ENCODE assay signal across 14 mouse cellular contexts in genomic region chr11:58215814-58216213, GRCm38 (mm10). TPM values are rescaled to one million over a fixed set of nuclear protein-coding genes. Genes with fewer than 3 reads are reported as not detected.
A peak's percentile ranks its signal among the peaks of the same experiment; 100 is the strongest.
DNase-seq lines count a peak whose midpoint lies in the region; ATAC-seq and TF ChIP-seq lines count a peak whose summit lies in the region.
"Had no signal": no experiment of that assay in that cellular context is flagged by ENCODE, and none has a peak within 500 bp of the region (broad histone marks: within the 10 kb centered on the region; RNA-seq: fewer than 3 reads in every experiment).

No protein-coding gene starts in this region.

- TF ChIP-seq CTCF in lung, postnatal 0 days (IDR thresholded peaks at IDR 0.05), result no peak
- no peak for TF ChIP-seq CTCF in liver, postnatal 0 days (IDR thresholded peaks at IDR 0.05; ENCODE audit: low read depth)

- WGBS in heart, embryonic 15.5 days, result 72% methylated on average over 5 of the region's 5 CpGs
- WGBS in lung, postnatal 0 days, result 63% methylated on average over 5 of the region's 5 CpGs
- 52% methylated on average over 5 of the region's 5 CpGs for WGBS in intestine, embryonic 14.5 days
- WGBS in liver, postnatal 0 days (ENCODE audit: insufficient replicate concordance), result 59% methylated on average over 5 of the region's 5 CpGs
- 83% methylated on average over 5 of the region's 5 CpGs for WGBS in midbrain, embryonic 16.5 days

- no peak overlapping the region for H3K27ac ChIP-seq in heart, embryonic 15.5 days
- H3K27ac ChIP-seq in lung, postnatal 0 days (ENCODE audit: low read length), result no peak overlapping the region
- H3K27ac ChIP-seq in intestine, embryonic 14.5 days (ENCODE audit: low read depth), result peak overlapping the region; percentile 18; the same call in 1 of the 2 replicates
- peak overlapping the region; percentile 95; the same call in 1 of the 2 replicates for H3K27ac ChIP-seq in liver, postnatal 0 days (ENCODE audit: low read depth)
- H3K27ac ChIP-seq in midbrain, embryonic 16.5 days (ENCODE audit: low read length), result no peak overlapping the region
- H3K27ac ChIP-seq: embryonic facial prominence, embryonic 12.5 days; heart, embryonic 10.5 days; limb, embryonic 12.5 days had no signal

- TF ChIP-seq EP300 in lung, postnatal 0 days (IDR thresholded peaks at IDR 0.05), result no peak
- no peak for TF ChIP-seq EP300 in liver, postnatal 0 days (IDR thresholded peaks at IDR 0.05; ENCODE audit: low read depth)

- H3K4me2 ChIP-seq in heart, embryonic 15.5 days, result peak overlapping the region; percentile 64; the same call in 1 of the 2 replicates
- peak overlapping the region; percentile 61 for H3K4me2 ChIP-seq in lung, postnatal 0 days (replicated peaks; ENCODE audit: low read depth, low read length)
- H3K4me2 ChIP-seq in intestine, embryonic 14.5 days (ENCODE audit: low read length), result peak overlapping the region; percentile 59
- H3K4me2 ChIP-seq in liver, postnatal 0 days (ENCODE audit: low read depth, low read length), result peak overlapping the region; percentile 71
- H3K4me2 ChIP-seq in midbrain, embryonic 16.5 days (ENCODE audit: low read length), result no peak overlapping the region

- peaks cover 18% of the 10 kb centered on the region for H3K4me1 ChIP-seq in heart, embryonic 15.5 days (replicated peaks)
- H3K4me1 ChIP-seq in lung, postnatal 0 days (ENCODE audit: insufficient read depth, low read depth, low read length), result peaks cover 5% of the 10 kb centered on the region; the same call in 1 of the 2 replicates
- 0 out of 2 replicates have a peak, but pooled peaks cover 10% of the 10 kb centered on the region for H3K4me1 ChIP-seq in intestine, embryonic 14.5 days (replicated peaks; ENCODE audit: control insufficient read depth, insufficient read depth, low read length)
- H3K4me1 ChIP-seq in liver, postnatal 0 days (ENCODE audit: insufficient read depth), result peaks cover 46% of the 10 kb centered on the region
- H3K4me1 ChIP-seq in midbrain, embryonic 16.5 days (ENCODE audit: control insufficient read depth, insufficient read depth, low read length), result no peaks in the 10 kb centered on the region

- ATAC-seq in heart, embryonic 15.5 days (replicated peaks; ENCODE audit: insufficient number of reproducible peaks, insufficient read depth, low FRiP score, low read depth), result no peak
- no peak for ATAC-seq in lung, postnatal 0 days
- no peak for ATAC-seq in intestine, embryonic 14.5 days (replicated peaks; ENCODE audit: low FRiP score, low TSS enrichment, low read depth)
- ATAC-seq in liver, postnatal 0 days, result no peak
- no peak for ATAC-seq in midbrain, embryonic 16.5 days
- no peak for ATAC-seq in frontal cortex, adult (ENCODE audit: low TSS enrichment)

- H3K4me3 ChIP-seq in heart, embryonic 15.5 days, result peak overlapping the region; percentile 53; the same call in 1 of the 2 replicates
- peak overlapping the region; percentile 61 for H3K4me3 ChIP-seq in lung, postnatal 0 days (ENCODE audit: low read depth, low read length)
- peak overlapping the region; percentile 25; the same call in 1 of the 2 replicates for H3K4me3 ChIP-seq in intestine, embryonic 14.5 days (ENCODE audit: low read depth, low read length)
- H3K4me3 ChIP-seq in liver, postnatal 0 days (ENCODE audit: low read depth, low read length), result peak overlapping the region; percentile 69
- no peak overlapping the region for H3K4me3 ChIP-seq in midbrain, embryonic 16.5 days (ENCODE audit: low read depth, low read length)
- H3K4me3 ChIP-seq: embryonic facial prominence, embryonic 12.5 days; limb, embryonic 12.5 days had no signal

- H3K9me3 ChIP-seq in heart, embryonic 15.5 days (replicated peaks), result no peaks in the 10 kb centered on the region
- H3K9me3 ChIP-seq in lung, postnatal 0 days (ENCODE audit: low read length), result no peaks in the 10 kb centered on the region
- no peaks in the 10 kb centered on the region for H3K9me3 ChIP-seq in intestine, embryonic 14.5 days (ENCODE audit: control insufficient read depth, low read length)
- no peaks in the 10 kb centered on the region for H3K9me3 ChIP-seq in liver, postnatal 0 days (ENCODE audit: low read length)
- no peaks in the 10 kb centered on the region for H3K9me3 ChIP-seq in midbrain, embryonic 16.5 days (replicated peaks; ENCODE audit: control insufficient read depth, low read length, poor library complexity, severe bottlenecking)
- H3K9me3 ChIP-seq: embryonic facial prominence, embryonic 12.5 days; heart, embryonic 10.5 days; limb, embryonic 12.5 days had no signal

- DNase-seq in heart, postnatal 4 days, result no peak
- no peak for DNase-seq in lung, postnatal 0 days (ENCODE audit: low spot score)
- no peak for DNase-seq in lung, postnatal 14 days
- no peak for DNase-seq in intestine, embryonic 14.5 days (ENCODE audit: low spot score)
- DNase-seq in liver, postnatal 0 days, result no peak
- DNase-seq: adrenal gland, postnatal 25 days; cerebellum, adult 11-12 months had no signal

- H3K9ac ChIP-seq in heart, embryonic 15.5 days, result no peak overlapping the region
- H3K9ac ChIP-seq in lung, postnatal 0 days (replicated peaks; ENCODE audit: low read depth), result no peak overlapping the region; the same call in 1 of the 2 replicates
- H3K9ac ChIP-seq in intestine, embryonic 14.5 days (ENCODE audit: low read length), result no peak overlapping the region
- H3K9ac ChIP-seq in liver, postnatal 0 days (replicated peaks), result peak overlapping the region; percentile 83
- no peak overlapping the region for H3K9ac ChIP-seq in midbrain, embryonic 16.5 days (ENCODE audit: low read depth, low read length)
- H3K9ac ChIP-seq: embryonic facial prominence, embryonic 12.5 days; limb, embryonic 12.5 days had no signal

- H3K36me3 ChIP-seq in heart, embryonic 15.5 days, result no peaks in the 10 kb centered on the region
- H3K36me3 ChIP-seq in lung, postnatal 0 days (ENCODE audit: insufficient read depth, low read length), result no peaks in the 10 kb centered on the region
- no peaks in the 10 kb centered on the region for H3K36me3 ChIP-seq in intestine, embryonic 14.5 days (ENCODE audit: control insufficient read depth, insufficient read depth, low read length)
- H3K36me3 ChIP-seq in liver, postnatal 0 days (replicated peaks; ENCODE audit: insufficient read depth, low read length), result peaks cover 18% of the 10 kb centered on the region
- no peaks in the 10 kb centered on the region for H3K36me3 ChIP-seq in midbrain, embryonic 16.5 days (ENCODE audit: control insufficient read depth, insufficient read depth, low read length)
- H3K36me3 ChIP-seq: embryonic facial prominence, embryonic 12.5 days; heart, embryonic 10.5 days; limb, embryonic 12.5 days had no signal

- no peaks in the 10 kb centered on the region for H3K27me3 ChIP-seq in heart, embryonic 15.5 days
- no peaks in the 10 kb centered on the region for H3K27me3 ChIP-seq in lung, postnatal 0 days (replicated peaks; ENCODE audit: insufficient read depth, low read length)
- H3K27me3 ChIP-seq in intestine, embryonic 14.5 days (replicated peaks; ENCODE audit: control insufficient read depth, insufficient read depth, low read length), result no peaks in the 10 kb centered on the region
- no peaks in the 10 kb centered on the region for H3K27me3 ChIP-seq in liver, postnatal 0 days (ENCODE audit: insufficient read depth, low read length)
- H3K27me3 ChIP-seq in midbrain, embryonic 16.5 days (ENCODE audit: control insufficient read depth, insufficient read depth, low read depth, low read length), result no peaks in the 10 kb centered on the region
- H3K27me3 ChIP-seq: limb, embryonic 12.5 days had no signal

RNA-seq across cellular contexts. Expression of gene Irgm2, which starts 16.4 kb away (rescaled TPM):
- polyA plus RNA-seq in heart, embryonic 15.5 days (2015; fragmentation: Nextera tagmentation; extraction: Ambion mirVana), result 4.2 and 5.7 TPM in 2 replicates
- total RNA-seq in heart, postnatal 4 days (2021), result 1 to 10 TPM; 4.4 to 4.8 TPM
- 6.9 TPM in 2 replicates for polyA plus RNA-seq in lung, postnatal 0 days (2015; fragmentation: Nextera tagmentation; extraction: Ambion mirVana)
- 6.2 and 8.9 TPM in 2 replicates for polyA plus RNA-seq in intestine, embryonic 14.5 days (2014; fragmentation: Nextera tagmentation; extraction: Ambion mirVana)
- 17.2 and 18.2 TPM in 2 replicates for polyA plus RNA-seq in liver, postnatal 0 days (2015; fragmentation: Nextera tagmentation; extraction: Ambion mirVana)
- 1.0 and 1.1 TPM in 2 replicates for polyA plus RNA-seq in midbrain, embryonic 16.5 days (2015; fragmentation: Nextera tagmentation; extraction: Ambion mirVana)

RNA-seq across cellular contexts. Expression of gene Igtp, which starts 16.5 kb away (rescaled TPM):
- polyA plus RNA-seq in heart, embryonic 15.5 days (2015; fragmentation: Nextera tagmentation; extraction: Ambion mirVana), result 6.4 and 10.1 TPM in 2 replicates
- 1 to 10 TPM; 4.8 to 4.9 TPM for total RNA-seq in heart, postnatal 4 days (2021)
- 9.2 and 9.7 TPM in 2 replicates for polyA plus RNA-seq in lung, postnatal 0 days (2015; fragmentation: Nextera tagmentation; extraction: Ambion mirVana)
- 6.6 and 7.3 TPM in 2 replicates for polyA plus RNA-seq in intestine, embryonic 14.5 days (2014; fragmentation: Nextera tagmentation; extraction: Ambion mirVana)
- polyA plus RNA-seq in liver, postnatal 0 days (2015; fragmentation: Nextera tagmentation; extraction: Ambion mirVana), result 42.4 and 43.7 TPM in 2 replicates
- 1.2 and 1.6 TPM in 2 replicates for polyA plus RNA-seq in midbrain, embryonic 16.5 days (2015; fragmentation: Nextera tagmentation; extraction: Ambion mirVana)

RNA-seq across cellular contexts. Expression of gene Mrpl22, which starts 44.4 kb away (rescaled TPM):
- polyA plus RNA-seq in heart, embryonic 15.5 days (2015; fragmentation: Nextera tagmentation; extraction: Ambion mirVana), result 99.6 and 102 TPM in 2 replicates
- 10 to 100 TPM; 50.1 to 54.3 TPM for total RNA-seq in heart, postnatal 4 days (2021)
- polyA plus RNA-seq in lung, postnatal 0 days (2015; fragmentation: Nextera tagmentation; extraction: Ambion mirVana), result 75.1 and 81.7 TPM in 2 replicates
- 131 and 133 TPM in 2 replicates for polyA plus RNA-seq in intestine, embryonic 14.5 days (2014; fragmentation: Nextera tagmentation; extraction: Ambion mirVana)
- polyA plus RNA-seq in liver, postnatal 0 days (2015; fragmentation: Nextera tagmentation; extraction: Ambion mirVana), result 87.7 and 87.9 TPM in 2 replicates
- polyA plus RNA-seq in midbrain, embryonic 16.5 days (2015; fragmentation: Nextera tagmentation; extraction: Ambion mirVana), result 88.5 and 93.4 TPM in 2 replicates

RNA-seq across cellular contexts. Expression of gene Gemin5, which starts 47.5 kb away (rescaled TPM):
- 9.6 and 13.3 TPM in 2 replicates for polyA plus RNA-seq in heart, embryonic 15.5 days (2015; fragmentation: Nextera tagmentation; extraction: Ambion mirVana)
- 10 to 100 TPM; 12.3 to 13.1 TPM for total RNA-seq in heart, postnatal 4 days (2021)
- 4.3 and 6.2 TPM in 2 replicates for polyA plus RNA-seq in lung, postnatal 0 days (2015; fragmentation: Nextera tagmentation; extraction: Ambion mirVana)
- polyA plus RNA-seq in intestine, embryonic 14.5 days (2014; fragmentation: Nextera tagmentation; extraction: Ambion mirVana), result 27.7 and 28.6 TPM in 2 replicates
- 4.2 and 5.3 TPM in 2 replicates for polyA plus RNA-seq in liver, postnatal 0 days (2015; fragmentation: Nextera tagmentation; extraction: Ambion mirVana)
- polyA plus RNA-seq in midbrain, embryonic 16.5 days (2015; fragmentation: Nextera tagmentation; extraction: Ambion mirVana), result 12.7 and 13.9 TPM in 2 replicates

RNA-seq across cellular contexts. Expression of gene 4930438A08Rik, which starts 58.8 kb away (rescaled TPM):
- polyA plus RNA-seq in heart, embryonic 15.5 days (2015; fragmentation: Nextera tagmentation; extraction: Ambion mirVana), result not detected in 2 replicates
- total RNA-seq in heart, postnatal 4 days (2021), result not detected
- polyA plus RNA-seq in lung, postnatal 0 days (2015; fragmentation: Nextera tagmentation; extraction: Ambion mirVana), result 0.16 and 0.17 TPM in 2 replicates
- not detected in 2 replicates for polyA plus RNA-seq in intestine, embryonic 14.5 days (2014; fragmentation: Nextera tagmentation; extraction: Ambion mirVana)
- polyA plus RNA-seq in liver, postnatal 0 days (2015; fragmentation: Nextera tagmentation; extraction: Ambion mirVana), result 4.9 and 7.0 TPM in 2 replicates
- not detected in 2 replicates for polyA plus RNA-seq in midbrain, embryonic 16.5 days (2015; fragmentation: Nextera tagmentation; extraction: Ambion mirVana)
- total RNA-seq: adrenal gland, postnatal 25 days; layer of hippocampus, postnatal 25 days had no signal
- polyA plus RNA-seq: heart, embryonic 10.5 days; limb, embryonic 12.5 days had no signal

Comparison
In these comparisons a context has a peak if more than half of its experiments do, and no peak if none do; other contexts are left out.
1. H3K27ac ChIP-seq: peak in intestine, embryonic 14.5 days (single experiment) and liver, postnatal 0 days (single experiment); none in heart, embryonic 15.5 days (single experiment), lung, postnatal 0 days (single experiment) and midbrain, embryonic 16.5 days (single experiment).